Mouse (Mus musculus) lung, embryonic 15.5 days (tissue): Measurements from ENCODE around the gene Rbms3. TPM values are rescaled to one million over a fixed set of nuclear protein-coding genes. Genes with fewer than 3 reads are reported as not detected.

Experiments
- ATAC-seq: fragments of 200-750 bp; cut with Nextera tagmentation; 2 replicates; pipeline ENCODE4 v1.8.0; 2017; ENCODE audit warnings: moderate number of reproducible peaks, borderline replicate concordance; ENCODE audit not compliant: low FRiP score, low TSS enrichment; ENCODE audit errors: extremely low read depth
- H3K27ac ChIP-seq: fragments of 300-500 bp; sonication (generic); 2 replicates; pipeline ENCODE4 v1.5.1; 2015; ENCODE audit warnings: moderate library complexity, mild to moderate bottlenecking, inconsistent platforms
- H3K27me3 ChIP-seq: fragments of 300-500 bp; sonication (generic); 2 replicates; pipeline ENCODE4 v1.6.1; 2015; ENCODE audit warnings: inconsistent platforms
- H3K36me3 ChIP-seq: fragments of 300-500 bp; sonication (generic); 2 replicates; pipeline ENCODE4 v1.6.1; 2015; ENCODE audit warnings: inconsistent platforms
- H3K4me1 ChIP-seq: fragments of 300-500 bp; sonication (generic); 2 replicates; pipeline ENCODE4 v1.6.1; 2015; ENCODE audit warnings: inconsistent platforms
- H3K4me2 ChIP-seq: fragments of 300-500 bp; sonication (generic); 2 replicates; pipeline ENCODE4 v1.6.1; 2015; ENCODE audit warnings: inconsistent platforms, mild to moderate bottlenecking, moderate library complexity
- H3K4me3 ChIP-seq: fragments of 300-500 bp; sonication (generic); 2 replicates; pipeline ENCODE4 v1.5.1; 2015; ENCODE audit warnings: mild to moderate bottlenecking, inconsistent platforms
- H3K9ac ChIP-seq: fragments of 300-500 bp; sonication (generic); 2 replicates; pipeline ENCODE4 v1.6.1; 2015; ENCODE audit warnings: inconsistent platforms
- H3K9me3 ChIP-seq: fragments of 300-500 bp; sonication (generic); 2 replicates; pipeline ENCODE4 v1.6.1; 2016; ENCODE audit warnings: inconsistent platforms
- WGBS: fragments of 180-500 bp; shearing (Covaris S2); methylation state at CpG from one replicate; pipeline ENCODE4 v1.1.7; 2015; 5-methylcytosine and 5-hydroxymethylcytosine counted together
- polyA plus RNA-seq: library from polyadenylated mRNA; unstranded; fragments of >200 nt; fragmentation: Nextera tagmentation; extraction: Ambion mirVana; gene quantifications from 2 replicates; pipeline ENCODE4 v1.2.1, GENCODE M21; 2015

The Rbms3 gene
- polyA plus RNA-seq, 1 experiment from 2014 or later = 105 TPM

GRCm38 (mm10) chr9:117585345-117585744 is 44.4 kb downstream of the Rbms3 start:
- Histone ChIP-seq H3K9me3 (no peaks in the 10 kb centered on the region), H3K36me3 (no peaks in the 10 kb centered on the region), H3K27me3 (no peaks in the 10 kb centered on the region), H3K4me3 (no peak overlapping the region), H3K9ac (no peak overlapping the region), H3K4me2 (no peak overlapping the region), H3K27ac (no peak overlapping the region), H3K4me1 (no peaks in the 10 kb centered on the region)
- 90% methylated on average over 6 of the region's 6 CpGs for WGBS
- ATAC-seq = no peak

- WGBS = 32% methylated on average over 7 of the region's 7 CpGs
- H3K4me3 ChIP-seq = no peak overlapping the region
- no peak overlapping the region for H3K27ac ChIP-seq
- no peak overlapping the region for H3K4me2 ChIP-seq
- no peaks in the 10 kb centered on the region for H3K27me3 ChIP-seq
- H3K36me3 ChIP-seq = no peaks in the 10 kb centered on the region
- ATAC-seq = peak; percentile 67
- H3K9ac ChIP-seq = no peak overlapping the region
- H3K4me1 ChIP-seq = no peaks in the 10 kb centered on the region
- H3K9me3 ChIP-seq = no peaks in the 10 kb centered on the region
Observed at GRCm38 (mm10) chr9:117583638-117584037, 46.1 kb downstream of the Rbms3 start.

GRCm38 (mm10) chr9:117582591-117582990 is 47.1 kb downstream of the Rbms3 start:
- no peaks in the 10 kb centered on the region for H3K36me3 ChIP-seq

GRCm38 (mm10) chr9:117571186-117571855 is 58.4 kb downstream of the Rbms3 start:
- H3K4me3 ChIP-seq = no peak overlapping the region
- H3K27me3 ChIP-seq = no peaks in the 10 kb centered on the region
- no peak overlapping the region for H3K9ac ChIP-seq
- H3K4me2 ChIP-seq = no peak overlapping the region
- H3K4me1 ChIP-seq = peaks cover 4% of the 10 kb centered on the region; the same call in 1 of the 2 replicates
- no peaks in the 10 kb centered on the region for H3K36me3 ChIP-seq
- H3K27ac ChIP-seq = no peak overlapping the region
- 67% methylated on average over 5 of the region's 5 CpGs for WGBS
- no peaks in the 10 kb centered on the region for H3K9me3 ChIP-seq
- no peak for ATAC-seq

More at GRCm38 (mm10) chr9:117582591-117582990, 47.1 kb downstream of the Rbms3 start:
- no peak for ATAC-seq
- no peaks in the 10 kb centered on the region for H3K27me3 ChIP-seq
- WGBS = 80% methylated on average over 6 of the region's 6 CpGs
- H3K4me3 ChIP-seq = no peak overlapping the region
- no peaks in the 10 kb centered on the region for H3K9me3 ChIP-seq
- H3K4me2 ChIP-seq = no peak overlapping the region
- H3K9ac ChIP-seq = no peak overlapping the region
- no peaks in the 10 kb centered on the region for H3K4me1 ChIP-seq
- no peak overlapping the region for H3K27ac ChIP-seq

- ATAC-seq = no peak
- Histone ChIP-seq H3K4me1 (peaks cover 4% of the 10 kb centered on the region; the same call in 1 of the 2 replicates), H3K27me3 (no peaks in the 10 kb centered on the region), H3K9ac (no peak overlapping the region), H3K4me2 (no peak overlapping the region), H3K9me3 (no peaks in the 10 kb centered on the region), H3K4me3 (no peak overlapping the region), H3K27ac (no peak overlapping the region), H3K36me3 (no peaks in the 10 kb centered on the region)
- 73% methylated on average over 7 of the region's 7 CpGs for WGBS
Observed at GRCm38 (mm10) chr9:117570240-117570821, 59.4 kb downstream of the Rbms3 start.

- Histone ChIP-seq H3K27me3 (no peaks in the 10 kb centered on the region), H3K9ac (no peak overlapping the region), H3K4me3 (no peak overlapping the region), H3K4me1 (peaks cover 4% of the 10 kb centered on the region; the same call in 1 of the 2 replicates), H3K4me2 (no peak overlapping the region), H3K27ac (no peak overlapping the region), H3K36me3 (no peaks in the 10 kb centered on the region), H3K9me3 (no peaks in the 10 kb centered on the region)
- WGBS = 74% methylated on average over 10 of the region's 10 CpGs
- no peak for ATAC-seq
Observed at GRCm38 (mm10) chr9:117566293-117566692, 63.4 kb downstream of the Rbms3 start.

GRCm38 (mm10) chr9:117558562-117558961 is 71.2 kb downstream of the Rbms3 start:
- 81% methylated on average over 5 of the region's 5 CpGs for WGBS
- no peaks in the 10 kb centered on the region for H3K36me3 ChIP-seq
- H3K9ac ChIP-seq = no peak overlapping the region
- H3K27me3 ChIP-seq = no peaks in the 10 kb centered on the region
- H3K4me3 ChIP-seq = no peak overlapping the region
- no peaks in the 10 kb centered on the region for H3K9me3 ChIP-seq
- H3K4me1 ChIP-seq = 0 out of 2 replicates have a peak, but pooled peaks cover 5% of the 10 kb centered on the region
- H3K4me2 ChIP-seq = no peak overlapping the region
- H3K27ac ChIP-seq = no peak overlapping the region
- ATAC-seq = no peak

- H3K27ac ChIP-seq = no peak overlapping the region
- no peak overlapping the region for H3K4me3 ChIP-seq
- H3K36me3 ChIP-seq = no peaks in the 10 kb centered on the region
- no peak overlapping the region for H3K4me2 ChIP-seq
- H3K9me3 ChIP-seq = no peaks in the 10 kb centered on the region
- 0 out of 2 replicates have a peak, but pooled peaks cover 5% of the 10 kb centered on the region for H3K4me1 ChIP-seq
- no peak overlapping the region for H3K9ac ChIP-seq
- ATAC-seq = no peak
- H3K27me3 ChIP-seq = no peaks in the 10 kb centered on the region
Observed at GRCm38 (mm10) chr9:117554356-117554755, 75.4 kb downstream of the Rbms3 start.

GRCm38 (mm10) chr9:117529281-117529680 is 100.4 kb downstream of the Rbms3 start:
- Histone ChIP-seq H3K9ac (no peak overlapping the region), H3K27ac (no peak overlapping the region), H3K4me3 (no peak overlapping the region), H3K27me3 (no peaks in the 10 kb centered on the region), H3K9me3 (no peaks in the 10 kb centered on the region), H3K4me1 (no peaks in the 10 kb centered on the region), H3K36me3 (no peaks in the 10 kb centered on the region), H3K4me2 (no peak overlapping the region)
- no peak for ATAC-seq
- 79% methylated on average over 2 of the region's 2 CpGs for WGBS

- no peak for ATAC-seq
- H3K9ac ChIP-seq = no peak overlapping the region
- no peak overlapping the region for H3K4me2 ChIP-seq
- no peaks in the 10 kb centered on the region for H3K36me3 ChIP-seq
- H3K4me1 ChIP-seq = no peaks in the 10 kb centered on the region
- no peaks in the 10 kb centered on the region for H3K9me3 ChIP-seq
- no peak overlapping the region for H3K4me3 ChIP-seq
- H3K27me3 ChIP-seq = no peaks in the 10 kb centered on the region
- 67% methylated on average over 11 of the region's 11 CpGs for WGBS
- H3K27ac ChIP-seq = no peak overlapping the region
Observed at GRCm38 (mm10) chr9:117508941-117509340, 120.8 kb downstream of the Rbms3 start.

GRCm38 (mm10) chr9:117491866-117492265 is 137.8 kb downstream of the Rbms3 start:
- Histone ChIP-seq H3K4me3 (no peak overlapping the region), H3K9me3 (no peaks in the 10 kb centered on the region), H3K4me2 (no peak overlapping the region), H3K9ac (no peak overlapping the region), H3K27me3 (no peaks in the 10 kb centered on the region), H3K27ac (no peak overlapping the region), H3K4me1 (no peaks in the 10 kb centered on the region), H3K36me3 (no peaks in the 10 kb centered on the region)
- ATAC-seq = no peak
- WGBS = 83% methylated on average over 2 of the region's 2 CpGs

GRCm38 (mm10) chr9:117484396-117484795 is 145.3 kb downstream of the Rbms3 start:
- Histone ChIP-seq H3K27me3 (no peaks in the 10 kb centered on the region), H3K27ac (no peak overlapping the region), H3K4me1 (no peaks in the 10 kb centered on the region), H3K9me3 (no peaks in the 10 kb centered on the region), H3K36me3 (no peaks in the 10 kb centered on the region), H3K4me2 (no peak overlapping the region), H3K4me3 (no peak overlapping the region), H3K9ac (no peak overlapping the region)
- WGBS = 85% methylated on average over 5 of the region's 5 CpGs
- ATAC-seq = no peak
